Mouse (Mus musculus) olfactory bulb, adult 2 months (tissue): Measurements from ENCODE around the gene Sec1.

Experiments
- CTCF ChIP-seq: fragments of 200-500 bp; IDR thresholded peaks from 2 replicates; pipeline ENCODE4 v1.5.1; 2012; ENCODE audit warnings: low read depth, mild to moderate bottlenecking, low read length, moderate library complexity; ENCODE audit not compliant: insufficient read depth
- POLR2A ChIP-seq: fragments of 200-500 bp; IDR thresholded peaks from 2 replicates; pipeline ENCODE4 v1.6.1; 2012; ENCODE audit warnings: mild to moderate bottlenecking, low read depth, low read length, moderate library complexity; ENCODE audit not compliant: insufficient read depth

DNA sequence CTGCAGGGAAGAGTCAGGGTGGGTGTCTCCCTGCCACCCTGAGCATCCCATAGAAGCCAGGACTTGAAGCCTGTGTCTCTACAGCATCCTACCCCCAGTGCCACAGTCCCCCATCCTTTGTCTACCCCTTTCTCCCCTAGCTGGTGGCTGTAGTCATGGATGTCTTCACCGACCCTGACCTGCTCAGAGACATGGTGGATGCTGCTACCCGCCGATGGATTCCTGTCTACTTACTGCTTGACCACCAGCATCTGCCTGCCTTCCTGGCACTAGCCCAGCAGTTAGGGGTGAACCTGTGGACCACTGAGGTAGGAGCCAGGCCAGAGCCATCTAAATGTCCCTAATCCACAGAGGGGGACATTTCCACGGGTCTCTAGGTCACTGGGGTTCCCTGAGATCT lies 29.1 kb upstream of the Sec1 start:
- TF ChIP-seq CTCF (no peak), POLR2A (no peak)
